Mouse (Mus musculus): ENCODE results near the gene Obp2b. TPM values are rescaled to one million over a fixed set of nuclear protein-coding genes. Genes with fewer than 3 reads are reported as not detected.
"Not testable (repeated sequence)": the region's sequence is repeated elsewhere in the genome, so short reads cannot be mapped to it uniquely, and the experiment has no call there.

Gene Obp2b
- polyA plus RNA-seq (2016; fragmentation: Nextera tagmentation; extraction: Ambion mirVana) = not detected in 2 replicates

GRCm38 (mm10) chr2:25736709-25737108 is at the start of gene Obp2b:
Gene Obp2b (plus strand): TSS chr2:25737009.
- not testable (repeated sequence) for H3K9me3 ChIP-seq; DNase-seq (ENCODE audit: low spot score); H3K36me3 ChIP-seq; H3K4me1 ChIP-seq; H3K27me3 ChIP-seq (ENCODE audit: insufficient read depth, poor library complexity, severe bottlenecking); H3K4me3 ChIP-seq; H3K27ac ChIP-seq
- WGBS = 75% methylated on average over 3 of the region's 3 CpGs

- 0 out of 2 replicates have a peak, but pooled peaks cover 4% of the 10 kb centered on the region for H3K27me3 ChIP-seq (ENCODE audit: insufficient read depth, poor library complexity, severe bottlenecking)
- H3K9me3 ChIP-seq = no peaks in the 10 kb centered on the region
- no peak overlapping the region for H3K27ac ChIP-seq
- no peaks in the 10 kb centered on the region for H3K4me1 ChIP-seq
- no peak for DNase-seq (ENCODE audit: low spot score)
- no peaks in the 10 kb centered on the region for H3K36me3 ChIP-seq
- no peak overlapping the region for H3K4me3 ChIP-seq
These were observed 42.2 kb upstream of the Obp2b start for GRCm38 (mm10) chr2:25694605-25695004.

GRCm38 (mm10) chr2:25696951-25697350 is 39.9 kb upstream of the Obp2b start:
- H3K4me1 ChIP-seq = no peaks in the 10 kb centered on the region
- no peak for DNase-seq (ENCODE audit: low spot score)
- 64% methylated on average over 4 of the region's 4 CpGs for WGBS
- H3K9me3 ChIP-seq = no peaks in the 10 kb centered on the region
- H3K27ac ChIP-seq = no peak overlapping the region
- no peaks in the 10 kb centered on the region for H3K27me3 ChIP-seq (ENCODE audit: insufficient read depth, poor library complexity, severe bottlenecking)
- H3K36me3 ChIP-seq = no peaks in the 10 kb centered on the region
- no peak overlapping the region for H3K4me3 ChIP-seq

- H3K36me3 ChIP-seq = no peaks in the 10 kb centered on the region
- no peaks in the 10 kb centered on the region for H3K9me3 ChIP-seq
- DNase-seq (ENCODE audit: low spot score) = no peak
- no peak overlapping the region for H3K4me3 ChIP-seq
- 76% methylated on average over 2 of the region's 2 CpGs for WGBS
- no peaks in the 10 kb centered on the region for H3K4me1 ChIP-seq
- H3K27ac ChIP-seq = no peak overlapping the region
- H3K27me3 ChIP-seq (ENCODE audit: insufficient read depth, poor library complexity, severe bottlenecking) = no peaks in the 10 kb centered on the region
These were observed 38.1 kb upstream of the Obp2b start for GRCm38 (mm10) chr2:25698696-25699095.

GRCm38 (mm10) chr2:25699743-25700142 is 37.1 kb upstream of the Obp2b start, which contains the start of gene Obp2a:
Gene Obp2a (plus strand): TSS chr2:25700043.
- H3K27ac ChIP-seq; DNase-seq (ENCODE audit: low spot score); H3K36me3 ChIP-seq; H3K27me3 ChIP-seq (ENCODE audit: insufficient read depth, poor library complexity, severe bottlenecking); H3K9me3 ChIP-seq; H3K4me3 ChIP-seq; H3K4me1 ChIP-seq: not testable (repeated sequence)
- WGBS = 75% methylated on average over 3 of the region's 3 CpGs

GRCm38 (mm10) chr2:25701001-25701400 is 35.8 kb upstream of the Obp2b start:
- DNase-seq (ENCODE audit: low spot score) = peak; percentile 64

GRCm38 (mm10) chr2:25703706-25704105 is 33.1 kb upstream of the Obp2b start:
- Histone ChIP-seq H3K4me3 (no peak overlapping the region), H3K36me3 (no peaks in the 10 kb centered on the region), H3K27ac (no peak overlapping the region), H3K27me3 (ENCODE audit: insufficient read depth, poor library complexity, severe bottlenecking) (no peaks in the 10 kb centered on the region), H3K4me1 (0 out of 2 replicates have a peak, but pooled peaks cover 9% of the 10 kb centered on the region), H3K9me3 (no peaks in the 10 kb centered on the region)
- no peak for DNase-seq (ENCODE audit: low spot score)
- WGBS = 61% methylated on average over 4 of the region's 4 CpGs

More at GRCm38 (mm10) chr2:25701001-25701400, 35.8 kb upstream of the Obp2b start:
- Histone ChIP-seq H3K4me1 (0 out of 2 replicates have a peak, but pooled peaks cover 4% of the 10 kb centered on the region), H3K27me3 (ENCODE audit: insufficient read depth, poor library complexity, severe bottlenecking) (no peaks in the 10 kb centered on the region), H3K4me3 (no peak overlapping the region), H3K36me3 (no peaks in the 10 kb centered on the region), H3K9me3 (no peaks in the 10 kb centered on the region), H3K27ac (no peak overlapping the region)
- 67% methylated on average over 5 of the region's 5 CpGs for WGBS

GRCm38 (mm10) chr2:25706643-25707481 is 29.9 kb upstream of the Obp2b start, which contains the start of gene Bmyc:
Gene Bmyc (plus strand): TSS chr2:25706739.
- H3K27ac ChIP-seq = peak within 1 kb of the TSS; percentile 85
- WGBS = under 1% methylated on average over 78 of the region's 78 CpGs
- 0 out of 2 replicates have a peak, but pooled peaks cover 9% of the 10 kb centered on the region for H3K4me1 ChIP-seq
- H3K27me3 ChIP-seq (ENCODE audit: insufficient read depth, poor library complexity, severe bottlenecking) = no peaks in the 10 kb centered on the region
- peak within 1 kb of the TSS; percentile 80 for H3K4me3 ChIP-seq
- H3K36me3 ChIP-seq = no peaks in the 10 kb centered on the region
- DNase-seq (ENCODE audit: low spot score) = peak; percentile 93
- H3K9me3 ChIP-seq = no peaks in the 10 kb centered on the region

GRCm38 (mm10) chr2:25708121-25708520 is 28.7 kb upstream of the Obp2b start:
- H3K4me3 ChIP-seq = no peak overlapping the region
- 58% methylated on average over 2 of the region's 2 CpGs for WGBS
- no peak for DNase-seq (ENCODE audit: low spot score)

GRCm38 (mm10) chr2:25709056-25709455 is 27.8 kb upstream of the Obp2b start:
- 81% methylated on average over 1 of the region's 1 CpGs for WGBS
- H3K27me3 ChIP-seq (ENCODE audit: insufficient read depth, poor library complexity, severe bottlenecking); H3K4me1 ChIP-seq; H3K4me3 ChIP-seq; H3K9me3 ChIP-seq; H3K36me3 ChIP-seq; H3K27ac ChIP-seq: not testable (repeated sequence)
- DNase-seq (ENCODE audit: low spot score) = peak; percentile 61

More at GRCm38 (mm10) chr2:25708121-25708520, 28.7 kb upstream of the Obp2b start:
- Histone ChIP-seq H3K27me3 (ENCODE audit: insufficient read depth, poor library complexity, severe bottlenecking) (no peaks in the 10 kb centered on the region), H3K27ac (no peak overlapping the region), H3K9me3 (no peaks in the 10 kb centered on the region), H3K4me1 (0 out of 2 replicates have a peak, but pooled peaks cover 9% of the 10 kb centered on the region), H3K36me3 (no peaks in the 10 kb centered on the region)

GRCm38 (mm10) chr2:25709791-25710190 is 27.0 kb upstream of the Obp2b start:
- not testable (repeated sequence) for H3K36me3 ChIP-seq; H3K27ac ChIP-seq; H3K4me3 ChIP-seq; DNase-seq (ENCODE audit: low spot score); H3K27me3 ChIP-seq (ENCODE audit: insufficient read depth, poor library complexity, severe bottlenecking); H3K4me1 ChIP-seq; H3K9me3 ChIP-seq
- 62% methylated on average over 2 of the region's 2 CpGs for WGBS

GRCm38 (mm10) chr2:25711641-25712040 is 25.2 kb upstream of the Obp2b start:
- H3K4me1 ChIP-seq; H3K36me3 ChIP-seq; H3K9me3 ChIP-seq; DNase-seq (ENCODE audit: low spot score); H3K27me3 ChIP-seq (ENCODE audit: insufficient read depth, poor library complexity, severe bottlenecking); H3K4me3 ChIP-seq; H3K27ac ChIP-seq: not testable (repeated sequence)
- 26% methylated on average over 3 of the region's 3 CpGs for WGBS

GRCm38 (mm10) chr2:25717222-25717621 is 19.6 kb upstream of the Obp2b start:
- Histone ChIP-seq H3K36me3 (no peaks in the 10 kb centered on the region), H3K4me1 (no peaks in the 10 kb centered on the region), H3K27me3 (ENCODE audit: insufficient read depth, poor library complexity, severe bottlenecking) (no peaks in the 10 kb centered on the region), H3K9me3 (no peaks in the 10 kb centered on the region), H3K4me3 (no peak overlapping the region), H3K27ac (no peak overlapping the region)
- DNase-seq (ENCODE audit: low spot score) = no peak
